Mouse (Mus musculus): ENCODE measurements around the gene Abcc4. TPM values are rescaled to one million over a fixed set of nuclear protein-coding genes. Genes with fewer than 3 reads are reported as not detected.
"Not testable (repeated sequence)": the region's sequence is repeated elsewhere in the genome, so short reads cannot be mapped to it uniquely, and the experiment has no call there.

Gene Abcc4
- total RNA-seq, 2 experiments from 2014 or later = 7.8 to 10.0 TPM

DNA sequence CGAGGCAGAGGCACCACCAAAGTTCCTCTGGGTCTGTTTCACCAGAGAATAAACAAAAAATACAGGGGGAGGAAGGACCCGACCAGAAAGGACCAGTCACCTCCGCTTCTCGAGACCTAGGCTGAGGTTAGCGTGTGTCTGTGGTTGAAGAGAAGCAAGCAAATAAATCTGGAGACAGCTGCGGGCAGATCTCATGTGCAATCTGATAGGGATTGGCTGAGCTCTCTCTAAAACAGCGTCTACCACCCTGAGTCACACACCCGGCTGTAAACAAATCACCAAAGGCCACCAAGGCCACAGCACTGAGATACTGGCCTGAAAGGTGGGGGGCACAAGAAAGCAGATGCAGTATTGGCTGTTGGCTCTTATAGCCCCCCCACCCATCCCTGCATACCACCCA is 24.9 kb downstream of the Abcc4 start:
- peak; percentile 63 for DNase-seq (ENCODE audit: low spot score)

DNA sequence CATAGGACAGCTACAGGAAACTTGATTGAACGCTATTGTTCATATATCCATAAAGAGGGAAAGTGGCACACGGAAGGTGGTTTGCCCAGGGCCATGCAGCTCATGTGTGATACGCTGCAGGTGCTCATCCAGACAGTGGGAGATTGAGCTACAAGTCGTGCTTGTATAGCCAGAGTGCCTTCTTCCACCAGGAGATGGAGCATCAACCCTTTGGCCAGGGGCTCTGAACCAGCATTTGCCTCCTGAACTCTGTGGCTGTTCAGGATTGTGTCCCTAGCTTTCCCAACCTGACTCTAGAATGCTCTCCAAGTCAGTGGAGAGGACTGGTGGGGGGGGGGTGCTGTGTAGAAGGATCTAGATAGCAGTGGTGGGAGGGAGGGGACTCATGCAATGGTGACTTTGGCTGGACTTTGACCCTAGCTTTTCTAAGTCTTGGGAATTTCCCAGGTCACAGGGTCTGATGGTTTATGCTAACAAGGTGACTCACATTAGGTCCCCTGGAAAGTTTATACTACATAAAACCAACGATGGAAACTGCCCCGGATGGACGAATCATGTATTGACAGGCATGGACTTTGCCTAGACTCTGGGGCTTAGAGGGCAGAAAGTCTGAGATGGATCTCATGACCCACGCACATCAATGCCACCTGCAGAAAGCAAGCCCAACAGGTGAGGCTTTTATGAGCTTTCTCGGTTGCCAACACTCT is 27.6 kb downstream of the Abcc4 start:
- no peak for DNase-seq (ENCODE audit: low spot score)

DNA sequence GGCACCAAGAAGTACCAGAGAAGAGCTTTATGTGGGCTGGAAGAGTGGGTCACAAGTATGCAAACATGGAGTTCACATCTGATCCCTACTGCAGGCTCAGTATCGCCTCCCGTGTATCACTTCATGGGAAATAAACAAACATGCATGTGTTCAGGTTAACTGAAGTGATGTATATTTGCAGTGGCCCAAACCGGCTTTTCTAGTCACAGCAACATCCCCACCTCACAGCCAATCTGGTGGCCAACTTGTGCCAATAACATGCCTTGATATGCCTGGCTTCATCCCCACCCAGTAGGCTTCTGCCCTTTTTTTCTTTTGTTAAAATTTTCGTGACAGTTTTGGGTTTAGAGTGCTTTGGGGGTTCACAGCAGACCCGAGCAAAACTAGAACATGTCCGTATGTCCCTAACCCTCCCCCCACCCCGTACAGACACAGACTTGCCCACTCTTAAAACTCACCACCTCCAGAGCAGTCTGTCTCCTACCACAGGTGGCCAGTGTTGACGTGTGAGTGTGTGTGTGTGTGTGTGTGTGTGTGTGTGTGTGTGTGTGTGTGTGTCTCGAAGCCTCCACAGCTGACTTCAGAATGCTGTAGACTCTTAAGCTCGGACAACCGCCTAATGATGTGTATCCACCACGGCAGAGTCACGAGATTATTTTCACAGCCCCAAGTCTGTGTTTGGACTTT is 29.6 kb downstream of the Abcc4 start:
- no peak for DNase-seq (ENCODE audit: low spot score)

DNA sequence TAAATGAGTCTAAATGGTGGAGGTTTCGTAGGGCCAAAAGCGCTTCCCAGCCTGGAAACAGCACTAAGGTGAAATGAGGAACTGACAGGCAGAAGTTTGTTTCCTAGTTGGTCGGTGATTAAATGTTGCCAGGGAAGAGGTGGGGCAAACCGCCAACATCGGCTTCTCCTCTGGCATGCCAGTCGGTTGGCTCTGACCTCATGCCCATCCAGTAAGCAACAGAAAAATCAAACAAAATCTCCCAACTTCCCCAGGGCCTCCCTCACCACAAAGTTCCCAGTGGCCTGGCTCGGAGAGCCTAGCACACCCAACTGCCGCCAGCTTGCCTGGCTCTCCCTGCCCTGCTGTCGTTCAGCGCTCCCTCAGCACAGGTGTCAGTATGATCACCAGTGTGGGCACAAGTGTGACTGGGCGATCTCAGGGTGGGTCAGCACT is 31.3 kb downstream of the Abcc4 start:
- peak; percentile 49 for DNase-seq (ENCODE audit: low spot score)

DNA sequence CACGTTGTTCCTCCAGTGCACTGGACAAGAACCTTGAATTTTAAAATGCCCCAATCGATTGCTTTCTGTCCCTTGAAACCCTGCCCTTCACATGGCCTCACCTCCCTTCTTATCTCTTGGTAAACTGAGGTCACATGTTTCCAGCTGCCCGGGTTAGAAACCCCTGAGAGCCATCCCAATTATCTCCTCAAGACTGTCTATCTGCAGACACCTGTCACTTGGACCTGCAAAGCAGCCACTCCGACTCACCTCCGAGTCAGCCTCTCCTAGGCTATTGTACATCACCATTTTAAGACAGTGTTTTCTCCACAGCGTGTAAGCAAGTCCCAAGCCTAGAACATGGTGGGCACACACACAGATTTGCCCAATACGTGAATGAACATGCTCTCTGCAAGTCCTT is 31.8 kb downstream of the Abcc4 start:
- DNase-seq (ENCODE audit: low spot score) = no peak

DNA sequence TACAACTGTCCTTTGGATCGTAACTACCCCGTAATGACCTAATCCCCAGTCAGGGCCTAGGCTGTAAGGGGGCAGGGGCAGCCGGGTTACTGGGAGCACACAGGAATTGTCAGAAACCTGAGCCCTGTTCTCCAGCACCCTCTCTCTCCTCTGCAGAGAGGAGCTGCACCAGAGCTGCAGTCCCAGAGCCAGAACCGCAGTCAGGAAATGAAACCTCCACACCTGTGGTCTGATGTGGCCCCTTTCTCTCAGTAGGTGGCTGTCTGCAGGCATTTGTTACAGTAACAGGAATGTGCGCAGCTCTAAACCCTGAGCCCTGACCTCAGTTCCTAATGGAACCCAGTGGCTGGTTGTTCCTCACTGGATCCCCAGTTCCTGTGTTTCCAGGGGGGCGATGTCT is 32.5 kb downstream of the Abcc4 start:
- no peak for DNase-seq (ENCODE audit: low spot score)

DNA sequence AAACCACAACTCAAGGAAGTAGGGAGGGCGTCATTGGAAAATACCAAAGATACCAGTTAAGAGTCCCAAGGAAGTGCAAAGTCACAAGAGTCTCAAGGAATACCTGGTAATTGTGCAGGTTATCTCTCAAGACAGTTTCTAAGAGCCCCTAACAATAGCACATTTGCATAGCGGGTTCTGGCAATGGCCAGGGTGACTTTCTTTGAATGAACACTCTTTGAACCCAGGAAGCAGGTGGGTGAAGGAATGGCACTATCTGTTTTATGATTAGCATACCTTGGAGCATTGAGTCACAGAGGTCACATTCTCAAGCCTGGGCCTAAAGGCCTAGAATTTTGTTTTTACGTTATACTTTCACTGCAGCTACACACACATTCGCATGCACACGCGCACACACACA is 33.1 kb downstream of the Abcc4 start:
- not testable (repeated sequence) for DNase-seq (ENCODE audit: low spot score)

DNA sequence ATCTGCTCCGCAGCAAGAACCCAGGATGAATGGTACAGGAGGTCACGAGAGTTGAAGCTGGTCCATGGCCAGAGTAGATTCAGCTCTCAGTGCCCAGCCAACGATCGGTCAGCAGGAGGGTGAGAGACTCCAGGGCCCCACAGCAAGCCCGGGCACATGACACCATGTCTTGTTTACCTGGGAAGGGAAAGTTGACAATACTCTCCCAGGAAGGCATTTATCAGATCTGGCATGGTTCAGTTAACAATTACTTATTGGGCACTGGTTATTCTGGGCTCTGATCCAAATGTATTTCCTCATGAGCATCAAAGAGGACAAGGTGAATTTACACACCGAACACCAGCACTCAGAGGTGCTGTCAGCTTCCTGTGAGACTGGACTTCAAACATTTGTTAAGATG is 38.5 kb downstream of the Abcc4 start:
- DNase-seq (ENCODE audit: low spot score) = no peak

DNA sequence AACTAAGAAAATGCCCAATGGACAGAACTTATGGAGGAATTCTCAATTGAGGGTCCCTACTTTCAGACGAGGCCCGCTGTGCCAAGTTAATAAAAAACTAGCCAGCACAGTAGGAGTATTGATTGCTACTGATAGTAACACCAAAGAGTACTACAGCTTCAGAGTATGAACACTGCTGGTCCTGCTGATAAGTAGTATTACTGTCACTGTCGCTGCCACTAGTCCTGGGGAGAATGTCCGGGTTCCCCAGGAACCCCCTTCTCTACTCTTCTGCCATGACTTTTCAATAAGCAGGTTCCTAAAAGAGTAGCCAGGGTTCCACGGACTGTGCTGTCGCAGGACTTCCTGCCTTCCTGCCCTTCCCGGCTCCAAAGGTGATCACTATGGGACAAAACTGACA is 41.4 kb downstream of the Abcc4 start:
- no peak for DNase-seq (ENCODE audit: low spot score)

DNA sequence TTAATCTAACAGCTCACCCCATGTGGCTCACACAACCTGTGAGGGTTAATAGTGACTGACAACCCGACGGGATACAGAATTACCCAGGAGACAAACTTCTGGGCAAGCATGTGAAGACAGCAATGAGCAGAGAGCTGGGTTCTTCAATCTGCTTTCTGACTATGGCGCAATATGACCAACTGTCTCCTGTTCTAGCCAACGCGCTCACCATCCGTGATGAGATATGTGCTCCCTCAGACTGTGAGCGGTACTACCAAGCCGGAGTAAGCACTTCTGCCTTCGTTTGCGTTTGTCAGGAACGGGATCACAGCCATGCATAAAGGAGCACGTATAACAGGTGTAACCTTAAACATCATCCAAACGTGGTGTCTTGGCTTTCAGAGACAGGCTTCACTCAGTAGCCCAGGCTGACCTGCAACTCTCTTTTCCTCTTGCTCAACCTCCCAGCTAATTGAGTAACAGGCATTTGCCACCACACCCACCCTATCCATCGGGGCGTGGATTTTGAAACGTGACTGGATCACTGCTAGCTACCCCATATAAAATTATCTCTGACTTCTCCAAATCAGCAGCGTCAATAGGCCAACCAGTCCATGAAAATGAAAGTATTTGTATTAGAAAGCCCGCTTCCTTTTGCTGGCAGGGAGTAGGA is 43.3 kb downstream of the Abcc4 start:
- DNase-seq (ENCODE audit: low spot score) = no peak

DNA sequence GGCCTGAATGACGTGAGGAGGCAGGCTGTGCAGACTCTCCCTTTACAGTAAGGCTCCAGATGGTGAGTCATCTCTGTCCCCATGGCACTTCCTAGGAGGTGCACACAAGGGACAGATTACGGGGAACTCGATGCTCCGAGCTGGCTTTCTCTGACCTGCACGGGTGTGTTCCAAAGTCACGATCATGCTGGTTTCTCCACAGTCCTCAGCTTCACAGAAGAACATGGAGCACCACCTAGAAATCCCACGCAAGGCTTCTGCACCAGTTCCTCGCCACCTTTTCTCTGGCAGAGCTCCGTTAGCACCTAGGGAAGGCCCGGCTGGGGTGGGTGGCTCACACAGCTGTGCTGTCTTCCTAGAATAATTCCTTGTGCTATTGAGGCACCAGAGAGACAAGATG is 43.9 kb downstream of the Abcc4 start:
- DNase-seq (ENCODE audit: low spot score) = no peak

DNA sequence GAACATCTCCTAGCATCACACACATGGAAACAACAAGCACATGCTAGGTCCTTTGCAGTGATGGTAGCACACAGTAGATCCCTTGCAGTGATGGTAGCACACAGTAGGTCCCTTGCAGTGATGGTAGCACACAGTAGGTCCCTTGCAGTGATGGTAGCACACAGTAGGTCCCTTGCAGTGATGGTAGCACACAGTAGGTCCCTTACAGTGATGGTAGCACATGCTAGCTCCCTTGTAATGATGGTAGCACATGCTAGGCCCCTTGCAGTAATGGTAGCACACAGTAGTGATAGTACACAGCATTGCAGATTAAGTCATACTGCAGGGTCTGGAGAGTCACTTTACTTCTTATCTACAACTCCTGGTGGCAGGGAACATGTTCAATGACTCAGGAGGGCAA is 46.8 kb downstream of the Abcc4 start:
- DNase-seq (ENCODE audit: low spot score) = no peak

DNA sequence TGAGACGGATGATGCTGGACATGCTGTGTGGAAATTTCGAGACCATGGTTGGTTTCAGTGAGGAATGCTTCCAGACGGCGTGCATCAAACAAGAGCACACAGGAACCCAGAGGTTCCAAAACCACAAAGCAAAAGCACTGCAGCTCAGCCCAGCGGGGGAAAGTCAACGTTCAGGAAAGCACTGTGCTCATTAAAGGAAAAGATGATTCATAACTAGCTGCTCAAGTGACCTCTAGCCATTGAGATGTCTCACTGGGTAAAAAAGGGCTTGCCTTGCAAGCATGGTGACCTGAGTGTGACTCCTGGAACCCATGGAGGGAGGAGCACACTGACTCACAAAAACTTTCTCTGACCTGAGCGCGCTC is 47.7 kb downstream of the Abcc4 start:
- DNase-seq (ENCODE audit: low spot score) = no peak

DNA sequence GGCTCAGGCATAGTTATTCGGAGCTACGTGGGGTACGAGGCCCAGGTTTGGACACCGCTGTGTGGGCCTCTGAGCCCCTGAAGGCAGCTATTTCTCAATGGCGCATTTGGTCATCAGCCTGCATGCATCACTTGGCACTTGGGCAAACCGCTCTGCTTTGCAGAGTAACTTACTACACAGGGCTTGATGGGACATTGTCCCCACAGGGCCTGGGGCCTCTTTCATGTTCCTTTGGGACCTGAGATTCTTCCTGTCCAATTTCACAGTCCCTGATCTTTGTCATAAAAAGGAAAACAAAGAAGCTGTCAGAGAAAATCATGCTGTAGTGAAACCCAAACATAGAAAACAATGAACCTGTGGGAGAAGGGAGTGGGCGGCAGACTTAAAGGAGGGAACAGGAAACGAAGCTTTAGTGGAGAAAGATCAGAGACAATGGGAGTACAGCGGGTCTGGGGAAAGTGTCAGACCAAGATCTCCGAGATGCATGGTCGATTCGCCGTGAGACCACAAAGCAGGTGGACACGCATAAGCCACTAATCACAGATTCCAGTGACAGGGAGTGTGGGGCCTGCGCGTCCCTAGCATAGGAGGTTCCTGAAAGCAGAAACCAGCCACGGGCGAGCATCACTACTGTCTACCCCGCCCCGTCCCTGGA is 48.2 kb downstream of the Abcc4 start:
- DNase-seq (ENCODE audit: low spot score) = no peak

DNA sequence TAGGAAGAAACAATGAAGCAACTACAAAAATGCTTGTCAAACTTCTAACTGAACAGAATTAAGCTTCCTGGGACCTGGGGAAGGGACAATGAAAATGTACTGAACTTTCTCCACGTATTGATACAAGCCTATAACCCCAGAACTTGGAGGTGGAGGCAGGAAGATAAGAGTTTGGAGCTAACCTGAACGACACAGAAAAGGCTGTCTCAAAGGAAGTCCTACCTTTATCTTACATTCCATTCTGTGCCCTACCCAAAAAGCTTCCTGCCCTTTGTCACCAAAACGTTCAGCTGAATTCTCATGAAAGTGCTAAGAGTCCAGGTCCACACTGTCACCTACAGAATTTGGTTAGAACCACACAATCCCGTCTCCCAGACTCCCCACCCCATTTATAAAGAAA is 48.8 kb downstream of the Abcc4 start:
- no peak for DNase-seq (ENCODE audit: low spot score)

DNA sequence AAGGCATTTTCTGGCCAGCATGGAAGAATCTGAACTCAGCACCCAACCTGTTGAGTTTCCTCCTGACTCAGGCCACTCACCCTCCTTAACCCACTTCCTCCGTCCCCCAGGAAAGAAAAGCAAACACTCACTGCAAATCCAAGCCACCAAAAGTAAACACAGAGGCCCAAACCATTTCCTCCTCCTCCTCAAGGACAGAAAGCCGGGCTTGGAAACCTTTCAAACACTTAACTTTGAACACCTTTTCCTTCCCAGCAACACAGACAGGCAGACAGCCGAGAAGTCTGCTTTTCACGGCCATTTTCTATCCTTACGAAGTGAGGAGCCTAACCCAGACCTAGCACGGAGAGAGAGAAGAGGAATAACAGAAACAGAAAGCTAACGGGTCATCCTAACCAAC is 50.0 kb downstream of the Abcc4 start:
- DNase-seq (ENCODE audit: low spot score) = no peak

DNA sequence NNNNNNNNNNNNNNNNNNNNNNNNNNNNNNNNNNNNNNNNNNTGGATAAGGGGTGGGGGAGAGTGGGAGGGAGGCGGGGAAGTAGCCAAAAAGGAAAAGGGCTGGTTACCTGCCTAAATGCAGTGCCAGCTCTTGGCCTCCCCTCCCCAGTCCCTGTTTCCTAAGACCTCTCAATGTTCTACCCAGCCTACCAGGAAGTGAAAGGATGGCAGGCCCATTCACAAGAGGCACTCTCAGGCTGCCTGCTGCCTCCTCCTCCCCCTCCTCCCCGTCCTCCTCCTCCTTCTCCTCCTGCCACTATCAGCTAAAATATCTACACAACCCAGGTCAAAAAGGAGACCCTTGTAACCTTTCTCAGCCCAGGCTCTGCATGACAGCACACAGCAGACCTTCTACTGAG is 51.1 kb downstream of the Abcc4 start:
- DNase-seq (ENCODE audit: low spot score) = no peak

DNA sequence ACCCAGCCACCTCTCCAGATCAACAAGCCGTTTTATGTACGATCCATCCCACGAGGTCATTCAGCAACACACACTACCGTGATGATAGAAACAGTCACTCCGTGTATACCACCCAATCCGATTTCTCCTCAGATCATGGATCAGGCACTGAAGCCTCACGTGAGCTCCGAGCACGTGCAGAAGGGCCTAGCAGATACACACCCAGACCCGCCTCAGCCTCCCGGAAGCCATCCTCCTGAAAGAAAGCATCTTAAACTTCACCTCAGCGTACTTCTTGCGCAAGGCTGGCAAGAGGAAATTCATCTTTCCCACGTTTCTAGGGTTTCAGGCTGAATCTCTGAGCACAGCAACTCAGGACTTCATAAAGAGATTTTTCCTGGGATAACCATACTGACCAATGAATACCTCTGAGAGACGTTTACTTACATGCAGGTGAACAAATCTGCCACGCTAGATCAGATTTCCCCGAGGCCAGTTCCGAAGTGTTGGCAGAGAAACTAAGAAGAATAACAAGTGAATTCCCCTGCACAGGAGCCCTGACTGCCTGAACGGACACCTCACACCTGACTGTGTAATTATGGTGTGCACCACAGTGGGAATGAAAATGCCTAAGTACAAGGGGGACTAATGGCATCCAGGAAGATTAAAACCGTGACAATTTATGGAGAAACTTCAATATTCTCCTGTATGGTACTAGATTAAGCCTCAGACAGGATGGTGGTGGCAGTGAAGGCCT is 54.1 kb downstream of the Abcc4 start:
- DNase-seq (ENCODE audit: low spot score) = no peak

DNA sequence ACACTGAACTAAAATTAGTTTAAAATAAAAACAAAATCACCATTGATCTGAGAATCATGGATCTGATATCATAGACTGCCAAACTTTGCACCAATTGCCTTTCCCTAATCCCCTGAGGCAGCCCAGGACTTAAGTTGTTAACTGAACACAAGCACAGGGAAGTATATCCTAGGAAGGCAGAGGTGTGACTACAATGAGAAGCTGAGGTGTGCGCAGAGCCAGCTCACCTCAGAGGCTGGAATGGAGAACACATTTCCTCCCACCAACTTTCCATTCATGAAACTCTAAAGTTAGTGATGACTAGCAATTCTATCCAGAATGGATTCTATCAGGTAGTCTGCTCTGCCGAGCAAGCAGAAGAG is 56.1 kb downstream of the Abcc4 start:
- no peak for DNase-seq (ENCODE audit: low spot score)

DNA sequence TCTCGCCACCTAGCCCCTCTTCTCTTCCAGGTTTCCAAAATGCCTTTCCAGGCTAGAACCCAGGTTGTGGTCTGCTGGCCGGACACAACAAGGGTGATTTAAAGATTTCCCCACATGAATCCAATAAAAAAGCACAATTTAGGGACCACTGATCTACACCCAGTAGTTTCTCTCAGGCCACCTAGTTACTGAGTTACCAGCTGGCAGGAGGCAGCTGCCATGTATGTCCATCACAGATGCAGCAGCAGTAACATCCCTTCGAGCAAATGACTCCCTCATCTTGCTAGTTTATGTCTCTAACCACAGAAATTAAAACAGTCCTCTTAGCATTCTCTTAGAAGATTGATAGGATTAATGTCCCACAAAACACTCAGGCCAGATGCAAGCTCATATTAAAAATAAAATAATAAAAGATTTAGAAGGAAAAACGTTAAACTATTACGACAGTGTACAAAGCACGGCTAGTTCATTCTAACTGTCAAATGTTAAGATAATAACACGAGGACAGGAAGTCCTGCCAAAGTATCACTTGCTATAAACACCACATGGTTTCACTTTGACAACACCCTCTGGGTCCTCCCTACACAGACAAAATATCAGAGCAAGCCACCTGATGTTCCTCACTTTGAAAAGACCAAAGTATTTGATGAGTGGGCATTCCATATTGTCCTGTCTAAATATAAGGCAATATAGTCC is 56.7 kb downstream of the Abcc4 start:
- DNase-seq (ENCODE audit: low spot score) = peak; percentile 57

DNA sequence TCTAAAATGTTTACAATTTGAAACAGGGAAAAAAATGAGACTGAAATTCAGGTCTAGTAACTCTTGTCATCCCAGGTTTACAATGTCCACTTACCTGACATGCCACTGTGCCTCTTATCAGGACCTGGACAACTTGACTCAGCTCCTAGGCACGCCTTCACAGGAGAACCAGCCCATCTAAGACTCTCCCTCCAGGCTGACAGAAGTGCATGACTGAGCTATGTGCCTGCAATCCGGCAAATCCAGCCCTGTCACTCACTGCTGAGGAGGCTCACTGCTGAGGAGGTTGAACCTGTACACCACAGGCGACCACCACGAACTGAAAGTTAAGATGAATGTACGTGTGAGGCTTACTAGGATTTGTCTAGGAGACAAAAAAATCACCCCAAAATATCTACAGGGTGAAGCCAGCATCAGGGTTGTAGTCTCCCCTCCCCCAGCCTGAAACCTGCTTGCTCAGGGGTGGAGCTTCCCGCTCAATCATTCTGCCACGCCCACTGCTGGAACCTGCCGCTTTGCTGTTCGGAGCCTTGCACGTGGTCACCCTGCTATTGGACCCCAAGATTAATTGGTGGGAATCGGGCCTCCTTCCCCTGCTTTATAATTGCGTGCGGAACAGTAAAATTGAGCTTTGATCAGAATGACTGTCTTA is 63.0 kb downstream of the Abcc4 start:
- not testable (repeated sequence) for DNase-seq (ENCODE audit: low spot score)
